Mouse (Mus musculus): Measurements from ENCODE around the gene Tenm1.

The Tenm1 gene

GRCm38 (mm10) chrX:43428855-43429263 is at the start of gene Tenm1:
TSS of gene Tenm1 (minus strand) at chrX:43429126.
- in situ Hi-C loops (cut with MboI; ENCODE audit: unreplicated experiment in 2 of 2) = no loop called here

GRCm38 (mm10) chrX:43467311-43467710 is 38.4 kb upstream of the Tenm1 start:
- in situ Hi-C loops (cut with MboI; ENCODE audit: unreplicated experiment in 2 of 2) = no loop called here

- in situ Hi-C loops (cut with MboI; ENCODE audit: unreplicated experiment in 2 of 2) = no loop called here
These were observed 1.7 kb upstream of the Tenm1 start for GRCm38 (mm10) chrX:43430581-43430980.

GRCm38 (mm10) chrX:43429982-43430531 is 1.1 kb upstream of the Tenm1 start:
- in situ Hi-C loops (cut with MboI; ENCODE audit: unreplicated experiment in 2 of 2) = no loop called here

- in situ Hi-C loops (cut with MboI; ENCODE audit: unreplicated experiment in 2 of 2) = no loop called here
These were observed 411 bp upstream of the Tenm1 start for GRCm38 (mm10) chrX:43429337-43429736.

GRCm38 (mm10) chrX:43427961-43428365 is 963 bp downstream of the Tenm1 start:
- in situ Hi-C loops (cut with MboI; ENCODE audit: unreplicated experiment in 2 of 2) = no loop called here

GRCm38 (mm10) chrX:43427111-43427510 is 1.8 kb downstream of the Tenm1 start:
- in situ Hi-C loops (cut with MboI; ENCODE audit: unreplicated experiment in 2 of 2) = no loop called here

GRCm38 (mm10) chrX:43397957-43398356 is 31.0 kb downstream of the Tenm1 start:
- in situ Hi-C loops (cut with MboI; ENCODE audit: unreplicated experiment in 2 of 2) = no loop called here

- in situ Hi-C loops (cut with MboI; ENCODE audit: unreplicated experiment in 2 of 2) = no loop called here
These were observed 40.8 kb downstream of the Tenm1 start for GRCm38 (mm10) chrX:43388106-43388505.

GRCm38 (mm10) chrX:43372526-43372925 is 56.4 kb downstream of the Tenm1 start:
- in situ Hi-C loops (cut with MboI; ENCODE audit: unreplicated experiment in 2 of 2) = no loop called here

GRCm38 (mm10) chrX:43319351-43319750 is 109.6 kb downstream of the Tenm1 start:
- in situ Hi-C loops (cut with MboI; ENCODE audit: unreplicated experiment in 2 of 2) = no loop called here

GRCm38 (mm10) chrX:43317801-43318520 is 111.0 kb downstream of the Tenm1 start:
- in situ Hi-C loops (cut with MboI; ENCODE audit: unreplicated experiment in 2 of 2) = no loop called here

- in situ Hi-C loops (cut with MboI; ENCODE audit: unreplicated experiment in 2 of 2) = no loop called here
These were observed 193.1 kb downstream of the Tenm1 start for GRCm38 (mm10) chrX:43235844-43236243.

- in situ Hi-C loops (cut with MboI; ENCODE audit: unreplicated experiment in 2 of 2) = no loop called here
These were observed 223.9 kb downstream of the Tenm1 start for GRCm38 (mm10) chrX:43205003-43205402.

- in situ Hi-C loops (cut with MboI; ENCODE audit: unreplicated experiment in 2 of 2) = no loop called here
These were observed 226.6 kb downstream of the Tenm1 start for GRCm38 (mm10) chrX:43202249-43202783.

- in situ Hi-C loops (cut with MboI; ENCODE audit: unreplicated experiment in 2 of 2) = no loop called here
These were observed 246.0 kb downstream of the Tenm1 start for GRCm38 (mm10) chrX:43182975-43183374.

GRCm38 (mm10) chrX:43151561-43151960 is 277.4 kb downstream of the Tenm1 start:
- in situ Hi-C loops (cut with MboI; ENCODE audit: unreplicated experiment in 2 of 2) = no loop called here

GRCm38 (mm10) chrX:43129696-43130095 is 299.2 kb downstream of the Tenm1 start:
- in situ Hi-C loops (cut with MboI; ENCODE audit: unreplicated experiment in 2 of 2) = no loop called here

GRCm38 (mm10) chrX:43122491-43122890 is 306.4 kb downstream of the Tenm1 start:
- in situ Hi-C loops (cut with MboI; ENCODE audit: unreplicated experiment in 2 of 2) = no loop called here

GRCm38 (mm10) chrX:43122001-43122400 is 306.9 kb downstream of the Tenm1 start:
- in situ Hi-C loops (cut with MboI; ENCODE audit: unreplicated experiment in 2 of 2) = no loop called here

- in situ Hi-C loops (cut with MboI; ENCODE audit: unreplicated experiment in 2 of 2) = no loop called here
These were observed 442.8 kb downstream of the Tenm1 start for GRCm38 (mm10) chrX:42986100-42986499.

GRCm38 (mm10) chrX:42973562-42973961 is 455.4 kb downstream of the Tenm1 start:
- in situ Hi-C loops (cut with MboI; ENCODE audit: unreplicated experiment in 2 of 2) = loop anchor here in 1 of 2 experiments (25.0 kb wide), 1 partner anchor 89 kb away; no protein-coding TSS in a partner anchor

All from v-Abl transformed pro-B cells (cell line).